Mouse (Mus musculus) heart, postnatal 14 days (tissue): Measurements from ENCODE around the gene Hoxa7. TPM values are rescaled to one million over a fixed set of nuclear protein-coding genes. Genes with fewer than 3 reads are reported as not detected.

Experiments used
- DNase-seq, 2 experiments: peaks; one replicate each; pipeline ENCODE4 v3.0.0; 2021 to 2022
- intact Hi-C: fragments of 180-260 bp; cut with DNase I; formaldehyde crosslinking; loops from one replicate; pipeline ENCODE4 v1.15.1; 2025
- total RNA-seq, 2 experiments: library from RNA; stranded (reverse); gene quantifications; 2 replicates each; pipeline ENCODE4 v1.2.3; 2021

The Hoxa7 gene
- total RNA-seq, 2 experiments from 2014 or later: 0.17 to 0.29 TPM

- DNase-seq: no peak
- intact Hi-C loops: no loop called here
Observed at GRCm38 (mm10) chr6:52215771-52216535, 5.7 kb downstream of the Hoxa7 start.

GRCm38 (mm10) chr6:52215070-52215469 is 6.6 kb downstream of the Hoxa7 start:
- DNase-seq: no peak
- intact Hi-C loops: no loop called here

GRCm38 (mm10) chr6:52214271-52214670 is 7.4 kb downstream of the Hoxa7 start:
- intact Hi-C loops: no loop called here
- DNase-seq: no peak

- intact Hi-C loops: no loop called here
- peak in 1 of 2 experiments; percentile 28 for DNase-seq
Observed at GRCm38 (mm10) chr6:52213119-52213986, 8.3 kb downstream of the Hoxa7 start, which contains the start of the genes Hoxa3 and Gm28308. Hoxa3 (minus strand) TSS chr6:52213336. Gm28308 (minus strand) TSS chr6:52213339.

GRCm38 (mm10) chr6:52212556-52213118 is 9.0 kb downstream of the Hoxa7 start:
- DNase-seq: peak in 1 of 2 experiments; percentile 4
- intact Hi-C loops: no loop called here

GRCm38 (mm10) chr6:52211961-52212360 is 9.7 kb downstream of the Hoxa7 start:
- peak in 1 of 2 experiments; percentile 6 for DNase-seq
- intact Hi-C loops: no loop called here

- intact Hi-C loops: no loop called here
- peak; percentile 79 to 87 for DNase-seq
Observed at GRCm38 (mm10) chr6:52211170-52211935, 10.3 kb downstream of the Hoxa7 start.

GRCm38 (mm10) chr6:52209685-52210046 is 12.0 kb downstream of the Hoxa7 start:
- intact Hi-C loops: no loop called here
- DNase-seq: no peak

GRCm38 (mm10) chr6:52208868-52209684 is 12.6 kb downstream of the Hoxa7 start:
- DNase-seq: peak in 1 of 2 experiments; percentile 4
- intact Hi-C loops: no loop called here

- DNase-seq: peak in 1 of 2 experiments; percentile 28
- intact Hi-C loops: no loop called here
Observed at GRCm38 (mm10) chr6:52208072-52208867, 13.4 kb downstream of the Hoxa7 start, which contains the start of gene Hoxa6. Hoxa6 (minus strand) TSS chr6:52208722.

- DNase-seq: no peak
- intact Hi-C loops: no loop called here
Observed at GRCm38 (mm10) chr6:52207684-52207976, 14.0 kb downstream of the Hoxa7 start.

GRCm38 (mm10) chr6:52206882-52207683 is 14.6 kb downstream of the Hoxa7 start:
- intact Hi-C loops: no loop called here
- no peak for DNase-seq

GRCm38 (mm10) chr6:52205638-52206621 is 15.7 kb downstream of the Hoxa7 start:
- intact Hi-C loops: no loop called here
- DNase-seq: peak in 1 of 2 experiments; percentile 3

- no peak for DNase-seq
- intact Hi-C loops: no loop called here
Observed at GRCm38 (mm10) chr6:52205221-52205620, 16.4 kb downstream of the Hoxa7 start.

GRCm38 (mm10) chr6:52204050-52204752 is 17.5 kb downstream of the Hoxa7 start, which contains the start of gene Hoxa5:
Hoxa5 (minus strand) TSS chr6:52204587.
- DNase-seq: peak; percentile 70 to 76
- intact Hi-C loops: no loop called here
